Mouse (Mus musculus) mesoderm, embryonic 11.5 days (tissue): ENCODE data around the gene Sel1l.

Source experiments
- DNase-seq: peaks from one replicate; pipeline ENCODE4 v3.0.0-alpha.2; 2012; ENCODE audit warnings: low read depth, low spot score

Gene Sel1l

DNA sequence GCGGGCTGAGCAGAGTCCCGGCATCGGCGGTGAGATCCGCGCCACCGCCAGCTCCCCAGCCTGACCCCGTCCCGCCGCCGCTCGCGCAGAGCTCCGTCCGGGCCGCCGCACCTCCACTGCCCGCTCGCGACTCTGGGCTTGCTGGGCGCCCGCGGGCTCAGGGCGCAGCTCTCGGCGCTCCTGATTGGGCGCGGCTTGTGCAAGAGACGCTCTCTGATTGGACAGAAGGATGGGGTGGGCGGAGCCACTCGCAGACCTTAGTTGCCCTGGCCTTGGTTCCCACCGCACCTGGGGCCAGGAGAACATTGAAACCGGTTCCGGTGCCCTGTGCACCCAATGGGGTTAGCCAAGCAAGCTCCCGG is 70.0 kb downstream of the Sel1l start:
- peak; percentile 90 for DNase-seq

- peak; percentile 49 for DNase-seq
Observed at GRCm38 (mm10) chr12:91778211-91779003, 70.5 kb downstream of the Sel1l start.

- no peak for DNase-seq
Observed at GRCm38 (mm10) chr12:91776342-91776741, 72.6 kb downstream of the Sel1l start.

DNA sequence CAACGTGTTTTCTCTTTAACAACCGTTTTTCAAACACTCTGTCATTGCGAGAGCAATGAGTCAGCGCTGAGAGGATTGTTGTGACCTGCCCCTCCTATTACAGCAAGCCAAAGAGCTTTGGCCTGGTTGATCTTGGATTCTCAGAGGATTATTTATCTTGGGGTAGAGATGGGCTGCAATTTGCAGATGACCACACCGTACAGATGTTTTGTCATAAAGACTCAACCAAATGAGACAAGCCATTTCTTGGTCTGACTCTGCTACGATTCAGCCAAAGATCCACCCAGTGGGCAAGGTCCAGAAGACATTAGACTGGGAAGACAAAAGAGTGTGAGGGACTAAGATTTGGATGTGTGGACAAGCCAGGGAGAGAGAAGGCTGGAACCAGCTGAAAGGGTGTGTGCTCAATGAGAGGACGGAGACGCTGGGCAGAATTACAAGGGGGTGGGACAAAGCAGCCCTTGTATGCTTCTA is 74.1 kb downstream of the Sel1l start:
- DNase-seq = no peak

- DNase-seq = no peak
Observed at GRCm38 (mm10) chr12:91768871-91769270, 80.1 kb downstream of the Sel1l start.

- DNase-seq = no peak
Observed at GRCm38 (mm10) chr12:91768176-91768575, 80.8 kb downstream of the Sel1l start.

DNA sequence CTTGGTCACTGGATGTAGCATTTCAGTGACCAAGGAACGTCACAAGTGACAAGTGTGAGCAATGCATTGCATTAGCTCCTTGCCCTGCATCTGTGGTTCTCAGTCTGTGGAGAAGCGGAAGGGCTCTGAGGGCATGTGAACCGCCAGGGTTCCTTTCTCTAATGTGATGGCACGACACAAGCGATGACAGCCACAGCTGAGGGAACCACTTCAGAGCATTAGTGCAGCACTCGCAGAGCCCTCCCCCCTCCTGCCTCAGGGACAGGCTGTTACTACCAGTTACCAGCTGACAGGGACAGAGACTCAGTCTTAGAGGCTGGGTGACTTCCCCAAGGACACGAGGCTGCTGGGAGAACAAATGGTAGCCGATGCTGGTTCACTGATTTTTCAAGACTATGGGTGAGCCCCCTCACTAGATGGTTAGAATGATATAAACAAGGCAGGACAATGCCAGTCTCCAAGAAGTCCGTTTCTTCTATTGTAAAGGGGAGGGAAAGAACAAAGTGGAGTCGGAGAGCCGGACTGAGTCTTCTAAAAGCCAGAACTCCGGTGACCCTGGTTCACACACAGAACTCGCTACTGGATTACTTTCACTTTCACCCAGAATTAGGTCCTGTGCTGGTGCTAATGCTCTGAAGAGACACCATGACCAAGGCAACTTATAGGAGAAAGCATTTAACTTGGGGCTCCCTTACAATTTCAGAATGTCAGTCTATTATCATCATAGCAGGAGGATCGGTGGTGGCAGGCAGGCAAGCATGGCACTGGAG is 82.4 kb downstream of the Sel1l start:
- peak; percentile 70 for DNase-seq

- no peak for DNase-seq
Observed at GRCm38 (mm10) chr12:91765504-91765903, 83.5 kb downstream of the Sel1l start.

DNA sequence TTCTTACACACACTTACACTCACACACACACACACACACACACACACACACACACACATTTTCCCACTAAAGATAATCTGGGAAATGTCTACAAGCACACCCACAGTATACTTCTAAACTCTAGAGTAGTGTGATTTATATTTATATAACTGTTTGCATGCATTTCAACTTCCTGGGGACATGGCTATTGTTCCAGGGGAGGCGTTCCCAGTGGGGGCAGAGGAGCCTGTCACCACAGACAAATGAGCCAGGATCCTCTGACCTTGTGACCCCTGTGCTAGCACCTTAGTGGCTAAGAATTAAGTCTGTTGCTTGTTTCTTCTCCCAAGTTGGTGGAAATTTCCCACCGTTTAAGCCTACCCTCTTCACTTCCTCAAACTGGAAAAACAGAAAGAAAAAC is 83.9 kb downstream of the Sel1l start:
- DNase-seq = peak; percentile 49

- no peak for DNase-seq
Observed at GRCm38 (mm10) chr12:91764471-91764870, 84.5 kb downstream of the Sel1l start.

- no peak for DNase-seq
Observed at GRCm38 (mm10) chr12:91759836-91760235, 89.1 kb downstream of the Sel1l start.

DNA sequence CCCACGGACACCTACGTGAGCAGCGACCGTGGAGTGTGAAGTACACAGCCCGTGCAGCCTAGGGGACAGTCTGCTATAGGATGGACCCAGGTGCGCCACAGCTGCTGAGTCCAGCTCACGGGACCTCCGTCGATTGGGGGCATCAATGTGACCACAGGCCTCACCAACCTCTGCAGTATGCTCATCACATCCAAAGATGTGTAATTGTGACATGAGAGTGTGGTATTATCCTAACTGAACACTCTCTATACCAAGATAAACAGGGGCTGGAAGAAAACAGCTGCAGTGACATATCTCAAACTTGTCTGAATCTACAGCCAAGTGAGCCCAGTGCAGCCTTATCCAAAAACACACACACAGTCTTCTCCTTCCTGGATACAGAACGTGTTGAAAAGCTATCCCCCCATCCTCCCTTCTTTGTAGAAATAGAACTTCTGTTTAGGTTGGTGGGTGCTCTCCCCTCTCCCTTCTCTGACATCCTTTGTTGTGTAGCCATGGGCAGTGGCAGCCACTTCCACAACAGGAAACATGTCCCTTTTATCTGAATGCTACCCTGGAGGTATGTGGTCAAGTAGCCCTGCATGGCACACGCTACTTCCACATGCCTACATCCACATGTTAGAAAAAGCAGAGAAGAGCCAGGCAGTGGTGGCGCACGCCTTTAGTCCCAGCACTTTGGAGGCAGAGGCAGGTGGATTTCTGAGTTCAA is 90.9 kb downstream of the Sel1l start:
- DNase-seq = no peak

- DNase-seq = no peak
Observed at GRCm38 (mm10) chr12:91756562-91757166, 92.3 kb downstream of the Sel1l start.
